Mouse (Mus musculus): ENCODE measurements at regions not wholly inside any gene's neighbourhood (a gene's known extent, or its start where the extent isn't known, plus 50 kb on each side); places are given as distances from the start of the nearest gene placed in this dataset.

GRCm38 (mm10) chr16:58300098-58300497, 108.1 kb upstream of the Dcbld2 start:
- Histone ChIP-seq H3K27me3 (ENCODE audit: insufficient read depth, low read length) (no peaks in the 10 kb centered on the region), H3K9me3 (ENCODE audit: low read depth, low read length) (no peaks in the 10 kb centered on the region), H3K4me3 (ENCODE audit: low read depth, low read length) (no peak overlapping the region), H3K27ac (ENCODE audit: low read depth) (no peak overlapping the region), H3K4me2 (no peak overlapping the region), H3K36me3 (ENCODE audit: insufficient read depth) (no peaks in the 10 kb centered on the region), H3K9ac (no peak overlapping the region), H3K4me1 (ENCODE audit: insufficient read depth) (no peaks in the 10 kb centered on the region)
- ATAC-seq (ENCODE audit: insufficient read depth), result no peak
- DNase-seq, result no peak
- TF ChIP-seq CTCF (IDR thresholded peaks at IDR 0.05; ENCODE audit: low read depth), result no peak
- WGBS, result 89% methylated on average over 6 of the region's 6 CpGs

- 16% methylated on average over 5 of the region's 5 CpGs for WGBS
- ATAC-seq (ENCODE audit: insufficient read depth) (peak; percentile 81), DNase-seq (peak; percentile 81)
Observed at GRCm38 (mm10) chr16:58303555-58303954, 104.7 kb upstream of the Dcbld2 start.

GRCm38 (mm10) chr16:58316889-58317455, 91.3 kb upstream of the Dcbld2 start:
- no peak overlapping the region for H3K9ac ChIP-seq
- no peaks in the 10 kb centered on the region for H3K27me3 ChIP-seq (ENCODE audit: insufficient read depth, low read length)
- WGBS, result 67% methylated on average over 6 of the region's 6 CpGs
- no peaks in the 10 kb centered on the region for H3K36me3 ChIP-seq (ENCODE audit: insufficient read depth)
- no peak for DNase-seq
- TF ChIP-seq CTCF (IDR thresholded peaks at IDR 0.05; ENCODE audit: low read depth), result no peak
- no peak overlapping the region for H3K4me3 ChIP-seq (ENCODE audit: low read depth, low read length)
- H3K27ac ChIP-seq (ENCODE audit: low read depth), result no peak overlapping the region
- H3K4me1 ChIP-seq (ENCODE audit: insufficient read depth), result no peaks in the 10 kb centered on the region
- H3K4me2 ChIP-seq, result no peak overlapping the region
- ATAC-seq (ENCODE audit: insufficient read depth), result no peak
- H3K9me3 ChIP-seq (ENCODE audit: low read depth, low read length), result no peaks in the 10 kb centered on the region

More at GRCm38 (mm10) chr16:58303555-58303954, 104.7 kb upstream of the Dcbld2 start:
- Histone ChIP-seq H3K4me2 (0 out of 2 replicates have a peak overlapping the region, but pooled peaks have one; percentile 7), H3K9me3 (ENCODE audit: low read depth, low read length) (no peaks in the 10 kb centered on the region), H3K4me3 (ENCODE audit: low read depth, low read length) (no peak overlapping the region), H3K27ac (ENCODE audit: low read depth) (no peak overlapping the region), H3K9ac (no peak overlapping the region), H3K36me3 (ENCODE audit: insufficient read depth) (no peaks in the 10 kb centered on the region), H3K27me3 (ENCODE audit: insufficient read depth, low read length) (no peaks in the 10 kb centered on the region), H3K4me1 (ENCODE audit: insufficient read depth) (no peaks in the 10 kb centered on the region)
- TF ChIP-seq CTCF (IDR thresholded peaks at IDR 0.05; ENCODE audit: low read depth), result no peak

- H3K36me3 ChIP-seq (ENCODE audit: insufficient read depth), result no peaks in the 10 kb centered on the region
- no peaks in the 10 kb centered on the region for H3K9me3 ChIP-seq (ENCODE audit: low read depth, low read length)
- no peaks in the 10 kb centered on the region for H3K27me3 ChIP-seq (ENCODE audit: insufficient read depth, low read length)
- DNase-seq (no peak), ATAC-seq (ENCODE audit: insufficient read depth) (no peak)
- no peak overlapping the region for H3K27ac ChIP-seq (ENCODE audit: low read depth)
- 43% methylated on average over 3 of the region's 3 CpGs for WGBS
- H3K4me1 ChIP-seq (ENCODE audit: insufficient read depth), result no peaks in the 10 kb centered on the region
- TF ChIP-seq CTCF (IDR thresholded peaks at IDR 0.05; ENCODE audit: low read depth), result no peak
- no peak overlapping the region for H3K9ac ChIP-seq
- no peak overlapping the region for H3K4me2 ChIP-seq
- no peak overlapping the region for H3K4me3 ChIP-seq (ENCODE audit: low read depth, low read length)
Observed at GRCm38 (mm10) chr16:58331087-58331486, 77.2 kb upstream of the Dcbld2 start.

GRCm38 (mm10) chr16:58343921-58344320, 64.3 kb upstream of the Dcbld2 start:
- DNase-seq (no peak), ATAC-seq (ENCODE audit: insufficient read depth) (no peak)
- Histone ChIP-seq H3K27ac (ENCODE audit: low read depth) (no peak overlapping the region), H3K4me3 (ENCODE audit: low read depth, low read length) (no peak overlapping the region), H3K27me3 (ENCODE audit: insufficient read depth, low read length) (no peaks in the 10 kb centered on the region), H3K9me3 (ENCODE audit: low read depth, low read length) (no peaks in the 10 kb centered on the region), H3K4me2 (no peak overlapping the region), H3K9ac (no peak overlapping the region), H3K36me3 (ENCODE audit: insufficient read depth) (no peaks in the 10 kb centered on the region), H3K4me1 (ENCODE audit: insufficient read depth) (no peaks in the 10 kb centered on the region)
- 78% methylated on average over 5 of the region's 5 CpGs for WGBS
- no peak for TF ChIP-seq CTCF (IDR thresholded peaks at IDR 0.05; ENCODE audit: low read depth)

- DNase-seq, result no peak
Observed at GRCm38 (mm10) chr16:58349354-58349753, 58.9 kb upstream of the Dcbld2 start.

GRCm38 (mm10) chr16:58349802-58350201, 58.4 kb upstream of the Dcbld2 start:
- Histone ChIP-seq H3K4me3 (ENCODE audit: low read depth, low read length) (no peak overlapping the region), H3K4me2 (no peak overlapping the region), H3K27ac (ENCODE audit: low read depth) (no peak overlapping the region), H3K4me1 (ENCODE audit: insufficient read depth) (no peaks in the 10 kb centered on the region), H3K27me3 (ENCODE audit: insufficient read depth, low read length) (no peaks in the 10 kb centered on the region), H3K9me3 (ENCODE audit: low read depth, low read length) (no peaks in the 10 kb centered on the region), H3K36me3 (ENCODE audit: insufficient read depth) (no peaks in the 10 kb centered on the region), H3K9ac (no peak overlapping the region)
- no peak for ATAC-seq (ENCODE audit: insufficient read depth)
- WGBS, result 59% methylated on average over 2 of the region's 2 CpGs
- no peak for TF ChIP-seq CTCF (IDR thresholded peaks at IDR 0.05; ENCODE audit: low read depth)
- DNase-seq, result no peak

More at GRCm38 (mm10) chr16:58349354-58349753, 58.9 kb upstream of the Dcbld2 start:
- 45% methylated on average over 5 of the region's 5 CpGs for WGBS
- Histone ChIP-seq H3K4me3 (ENCODE audit: low read depth, low read length) (no peak overlapping the region), H3K4me2 (no peak overlapping the region), H3K9me3 (ENCODE audit: low read depth, low read length) (no peaks in the 10 kb centered on the region), H3K36me3 (ENCODE audit: insufficient read depth) (no peaks in the 10 kb centered on the region), H3K27ac (ENCODE audit: low read depth) (no peak overlapping the region), H3K27me3 (ENCODE audit: insufficient read depth, low read length) (no peaks in the 10 kb centered on the region), H3K4me1 (ENCODE audit: insufficient read depth) (no peaks in the 10 kb centered on the region), H3K9ac (no peak overlapping the region)
- TF ChIP-seq CTCF (IDR thresholded peaks at IDR 0.05; ENCODE audit: low read depth), result no peak
- ATAC-seq (ENCODE audit: insufficient read depth), result no peak

Data from lung, embryonic 14.5 days (tissue).